Mouse (Mus musculus): Measurements from ENCODE around the gene Rarres1.

Gene Rarres1

GRCm38 (mm10) chr3:67515274-67515801 lies at the start of gene Rarres1:
Rarres1 (minus strand) TSS chr3:67515523.
- peak; percentile 16 for DNase-seq (ENCODE audit: low spot score)

DNA sequence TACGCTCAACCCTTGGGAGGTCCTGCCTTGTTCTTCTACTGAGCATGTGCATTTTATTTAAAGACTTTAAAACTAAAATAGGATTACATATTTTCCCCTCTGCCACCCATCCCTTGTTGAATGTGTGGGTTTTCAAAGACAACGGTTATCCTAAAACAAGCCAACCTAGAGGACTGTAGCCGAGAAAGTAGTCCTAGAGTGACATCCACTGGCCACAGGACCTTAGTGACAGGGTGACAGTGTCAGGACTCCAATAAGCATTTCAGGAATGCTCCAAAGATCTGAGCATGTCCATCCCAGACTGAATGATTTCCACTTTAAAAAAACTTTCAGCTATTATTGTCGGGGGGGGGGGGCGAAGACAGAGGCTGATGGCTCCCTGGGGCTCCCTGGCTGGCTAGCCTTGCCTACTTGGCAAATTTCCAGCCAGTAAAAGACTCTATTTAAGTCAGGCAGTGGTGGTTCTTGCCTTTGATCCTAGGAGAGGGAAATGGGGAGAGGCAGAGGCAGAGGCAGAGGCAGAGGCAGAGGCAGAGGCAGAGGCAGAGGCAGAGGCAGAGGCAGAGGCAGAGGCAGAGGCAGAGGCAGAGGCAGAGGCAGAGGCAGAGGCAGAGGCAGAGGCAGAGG lies 49.5 kb upstream of the Rarres1 start:
- no peak for DNase-seq (ENCODE audit: low spot score)

DNA sequence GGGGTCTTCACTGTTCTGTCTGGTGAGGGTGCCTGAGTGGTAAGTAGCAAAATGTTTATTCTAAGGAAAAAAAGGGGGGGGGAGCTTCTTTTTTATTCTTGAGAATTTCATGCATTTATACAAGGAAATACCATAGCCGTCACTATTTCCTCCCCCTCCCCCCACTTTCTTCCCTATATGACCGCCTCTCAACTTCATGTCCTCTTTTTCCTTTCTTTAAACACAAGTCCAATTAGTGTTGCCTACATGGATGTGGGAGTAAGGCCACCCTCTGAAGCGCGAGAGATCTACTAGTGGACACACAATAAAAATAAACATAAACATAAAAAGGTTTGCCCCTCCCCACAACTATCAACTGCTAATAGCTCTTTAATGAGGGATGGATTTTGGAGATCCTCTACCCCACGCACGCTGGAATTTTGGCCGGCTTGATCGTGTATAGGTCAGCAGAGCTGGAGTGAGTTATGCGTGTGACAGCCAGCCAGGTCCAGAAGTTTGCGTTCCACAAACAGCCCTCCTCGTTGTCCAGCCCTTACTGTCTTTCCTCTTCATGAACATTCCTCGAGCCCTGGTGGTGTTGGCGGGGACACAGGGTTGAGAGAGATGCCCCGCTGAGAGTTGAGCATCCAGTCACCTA lies 42.5 kb upstream of the Rarres1 start:
- DNase-seq (ENCODE audit: low spot score) = no peak

GRCm38 (mm10) chr3:67557200-67557651 lies 41.9 kb upstream of the Rarres1 start:
- no peak for DNase-seq (ENCODE audit: low spot score)

DNA sequence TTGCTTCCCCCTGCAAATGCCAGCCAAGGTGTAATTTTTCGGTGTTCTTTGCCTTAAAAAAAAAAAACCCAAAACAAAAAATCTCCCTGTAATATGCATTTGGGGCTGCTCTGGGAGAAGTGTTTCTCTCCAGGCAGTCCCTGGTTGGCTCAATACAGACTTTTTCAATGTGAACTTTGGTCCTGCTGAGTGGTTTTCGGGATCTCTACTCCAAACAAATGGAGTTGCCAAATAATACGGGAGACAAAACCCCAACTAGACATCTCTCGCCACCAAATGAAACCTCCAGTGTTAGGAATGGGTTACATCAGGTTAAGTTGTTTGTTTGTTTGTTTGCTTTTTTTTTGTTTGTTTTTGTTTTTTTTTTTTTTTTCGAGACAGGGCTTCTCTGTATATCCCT lies 39.9 kb upstream of the Rarres1 start:
- no peak for DNase-seq (ENCODE audit: low spot score)

GRCm38 (mm10) chr3:67553927-67554448 lies 38.7 kb upstream of the Rarres1 start:
- DNase-seq (ENCODE audit: low spot score) = no peak

DNA sequence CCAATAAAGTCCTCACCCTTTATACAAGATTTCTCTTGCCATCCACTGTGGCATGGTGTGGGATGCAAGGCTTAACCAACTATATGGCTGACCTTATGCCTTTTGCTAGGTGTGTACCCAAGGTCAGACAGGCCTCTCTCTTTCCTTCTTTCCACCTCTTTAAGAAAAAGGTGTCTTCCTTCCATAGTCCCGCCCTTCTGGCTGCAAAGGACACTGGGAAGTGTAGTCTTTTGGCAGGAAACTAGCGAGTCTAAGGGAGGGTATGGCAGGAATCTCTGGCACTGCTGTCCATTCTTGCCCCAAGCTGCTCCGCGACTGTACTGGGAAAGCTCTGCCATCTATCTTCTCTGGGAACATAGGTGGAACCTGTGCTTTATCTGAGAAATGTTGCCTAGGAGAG lies 38.0 kb upstream of the Rarres1 start:
- DNase-seq (ENCODE audit: low spot score) = no peak

GRCm38 (mm10) chr3:67551193-67551592 lies 35.9 kb upstream of the Rarres1 start:
- no peak for DNase-seq (ENCODE audit: low spot score)

DNA sequence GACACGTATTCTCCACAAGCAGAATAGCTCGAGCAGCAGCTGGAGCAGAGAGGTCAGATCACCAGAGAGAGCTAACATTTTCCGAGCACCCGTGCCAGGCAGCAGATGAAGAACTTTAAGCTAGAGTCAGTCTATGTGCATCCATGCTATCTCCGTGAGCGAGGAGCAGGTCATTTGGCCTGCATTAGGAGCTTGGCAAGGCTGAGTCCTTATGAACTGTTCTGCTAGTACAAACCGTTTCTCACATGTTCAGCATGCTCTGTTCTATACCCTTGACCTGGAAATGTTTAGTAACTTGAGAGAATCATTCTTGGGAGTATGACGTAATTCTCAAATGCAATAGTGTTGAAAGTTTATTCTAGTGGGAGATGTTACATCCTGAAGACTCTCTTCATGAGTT lies 28.3 kb upstream of the Rarres1 start:
- no peak for DNase-seq (ENCODE audit: low spot score)

DNA sequence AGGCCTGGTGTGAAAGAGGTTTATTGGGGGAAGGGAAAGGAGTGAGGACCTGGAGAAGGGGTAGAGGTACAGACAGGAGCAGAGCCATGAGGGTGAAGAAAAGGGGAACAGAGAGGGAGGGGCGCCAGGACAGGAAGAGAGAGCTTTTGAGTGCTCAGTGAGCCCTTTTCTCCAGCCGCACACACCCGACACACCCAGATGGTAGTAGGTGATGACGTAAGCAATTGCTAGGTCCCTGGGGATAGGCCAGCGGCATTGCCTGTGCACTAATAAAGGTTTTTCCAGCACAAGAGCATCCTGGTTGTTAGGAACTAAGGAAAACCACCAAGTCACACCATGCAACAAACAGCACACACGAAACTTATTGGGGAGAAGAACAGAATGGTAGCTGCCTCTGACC lies 9.4 kb upstream of the Rarres1 start:
- no peak for DNase-seq (ENCODE audit: low spot score)

- no peak for DNase-seq (ENCODE audit: low spot score)
Measured at GRCm38 (mm10) chr3:67522709-67523108, 7.4 kb upstream of the Rarres1 start.

DNA sequence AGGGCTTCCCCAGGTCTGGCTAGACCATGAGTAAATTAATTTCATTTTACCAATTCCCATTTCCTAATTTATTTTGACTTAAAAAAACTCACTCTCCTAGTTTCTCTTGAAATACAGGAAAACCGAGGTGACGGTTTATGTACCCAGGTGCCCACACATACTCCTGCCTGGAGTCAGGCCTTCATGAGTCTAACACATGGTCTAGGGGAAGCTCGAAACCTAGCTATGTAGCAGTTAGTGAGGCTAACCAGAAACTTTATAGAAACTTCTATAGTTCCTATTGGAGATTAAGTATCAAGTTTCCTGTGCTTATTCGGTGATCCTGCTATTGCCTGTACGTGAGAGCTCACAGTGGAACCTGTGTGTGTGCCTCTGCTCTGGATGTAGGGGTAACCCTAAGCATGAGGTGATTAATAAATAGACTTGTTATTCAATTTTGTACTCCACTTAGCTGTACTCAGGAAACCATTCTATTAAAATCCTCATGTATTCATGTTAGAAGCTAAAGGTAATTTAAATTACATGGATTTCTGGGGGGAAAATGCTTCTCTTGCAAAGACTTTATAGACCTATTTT lies 5.3 kb upstream of the Rarres1 start:
- no peak for DNase-seq (ENCODE audit: low spot score)

GRCm38 (mm10) chr3:67514801-67515273 lies 486 bp downstream of the Rarres1 start:
- peak; percentile 15 for DNase-seq (ENCODE audit: low spot score)

- peak; percentile 55 for DNase-seq (ENCODE audit: low spot score)
Measured at GRCm38 (mm10) chr3:67512807-67513206, 2.5 kb downstream of the Rarres1 start.

DNA sequence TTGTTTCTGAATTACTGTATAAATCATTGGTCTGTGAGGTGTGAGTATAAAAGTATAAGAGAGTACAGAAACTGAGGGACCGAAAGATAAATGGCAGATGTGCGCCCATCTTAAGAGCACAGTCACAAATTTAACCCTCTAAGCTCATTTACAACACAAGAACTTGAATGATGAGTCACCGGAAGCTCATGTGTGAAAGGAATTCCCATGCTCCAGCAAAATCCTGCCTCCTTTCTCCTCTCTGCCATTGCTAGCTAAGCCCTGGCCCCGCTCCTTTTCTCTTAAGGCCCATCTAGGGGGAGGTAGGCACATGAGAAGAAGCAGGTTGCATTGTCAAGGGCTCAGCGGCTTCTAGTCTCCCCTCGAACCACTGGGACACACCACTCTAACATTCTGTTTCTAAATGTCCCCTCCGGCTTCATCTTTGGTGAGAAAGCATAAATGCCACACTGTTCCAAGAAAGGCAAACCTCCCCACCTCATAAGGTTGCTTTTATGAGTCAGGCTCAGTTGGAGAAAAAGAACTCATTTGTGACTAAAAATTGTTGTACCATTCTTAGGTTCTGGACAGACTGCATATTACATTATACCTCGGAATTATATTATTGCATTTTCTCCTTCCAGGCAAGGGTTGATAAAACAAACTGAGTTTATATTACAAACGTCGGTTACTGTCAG lies 7.0 kb downstream of the Rarres1 start:
- DNase-seq (ENCODE audit: low spot score) = no peak

GRCm38 (mm10) chr3:67505286-67505685 lies 10.0 kb downstream of the Rarres1 start:
- no peak for DNase-seq (ENCODE audit: low spot score)

DNA sequence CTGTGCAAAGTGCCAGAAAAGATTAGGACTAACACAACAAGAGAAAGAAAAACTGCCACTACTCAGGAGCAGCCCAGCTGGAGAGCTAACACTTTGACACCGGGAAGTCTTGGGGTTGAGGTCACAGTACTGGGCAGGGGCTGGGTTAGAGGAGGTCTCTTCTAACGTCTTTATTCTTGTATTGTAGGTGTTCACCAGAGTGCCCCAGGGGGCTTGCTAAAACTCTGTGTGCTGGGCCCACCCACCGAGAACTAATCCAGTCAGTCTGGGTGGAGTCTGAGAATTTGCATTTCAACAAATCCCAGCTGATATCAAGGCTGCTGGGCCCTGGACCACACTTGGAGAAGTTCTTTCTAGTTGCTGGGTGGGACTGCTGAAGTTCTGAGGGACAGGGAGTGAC lies 11.4 kb downstream of the Rarres1 start:
- no peak for DNase-seq (ENCODE audit: low spot score)

DNA sequence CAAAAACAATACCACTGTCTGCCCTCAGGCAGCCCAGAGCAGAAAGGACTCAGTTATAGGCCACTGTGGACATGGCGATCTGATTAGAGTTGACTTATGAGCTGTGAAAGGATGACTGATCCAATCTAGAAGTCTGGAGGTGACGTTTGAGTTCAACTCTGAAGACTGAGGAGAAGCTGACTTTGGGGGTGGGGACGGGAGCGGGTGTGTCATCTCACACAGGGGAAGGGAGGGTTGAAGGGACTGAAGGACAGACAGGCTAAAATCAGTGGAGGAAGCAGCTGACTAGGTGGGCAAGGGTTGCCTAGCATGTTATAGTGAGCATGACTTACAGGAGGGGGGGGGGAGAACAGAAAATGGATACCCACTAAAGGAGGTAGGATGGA lies 15.9 kb downstream of the Rarres1 start:
- no peak for DNase-seq (ENCODE audit: low spot score)

GRCm38 (mm10) chr3:67498773-67499405 lies 16.4 kb downstream of the Rarres1 start:
- no peak for DNase-seq (ENCODE audit: low spot score)

DNA sequence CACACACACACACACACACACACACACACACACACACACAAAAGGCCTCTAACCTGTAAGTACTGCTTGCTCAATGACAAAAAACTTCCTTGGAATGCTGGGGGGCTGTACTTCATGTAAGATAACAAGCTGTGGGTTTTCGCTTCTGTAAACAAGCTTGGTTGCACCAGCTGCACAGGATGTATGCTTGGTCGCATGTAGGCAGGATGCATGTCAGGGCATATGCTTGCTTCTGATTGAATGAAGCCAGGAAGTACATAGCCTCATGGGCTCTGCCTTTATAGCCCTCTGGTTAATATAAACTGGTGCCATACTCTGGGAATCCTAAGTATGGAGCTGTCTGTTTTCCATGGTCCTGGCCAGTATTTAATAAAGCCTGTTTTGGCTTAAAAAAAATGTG lies 17.3 kb downstream of the Rarres1 start:
- DNase-seq (ENCODE audit: low spot score) = no peak

GRCm38 (mm10) chr3:67496310-67496709 lies 19.0 kb downstream of the Rarres1 start:
- DNase-seq (ENCODE audit: low spot score) = no peak

GRCm38 (mm10) chr3:67493132-67493531 lies 22.2 kb downstream of the Rarres1 start:
- no peak for DNase-seq (ENCODE audit: low spot score)

Measured in ovary, postnatal 36 days (tissue).